Mouse (Mus musculus): ENCODE measurements around the gene Gatad2b.
"Not testable (repeated sequence)": the region's sequence is repeated elsewhere in the genome, so short reads cannot be mapped to it uniquely, and the experiment has no call there.

The Gatad2b gene

DNA sequence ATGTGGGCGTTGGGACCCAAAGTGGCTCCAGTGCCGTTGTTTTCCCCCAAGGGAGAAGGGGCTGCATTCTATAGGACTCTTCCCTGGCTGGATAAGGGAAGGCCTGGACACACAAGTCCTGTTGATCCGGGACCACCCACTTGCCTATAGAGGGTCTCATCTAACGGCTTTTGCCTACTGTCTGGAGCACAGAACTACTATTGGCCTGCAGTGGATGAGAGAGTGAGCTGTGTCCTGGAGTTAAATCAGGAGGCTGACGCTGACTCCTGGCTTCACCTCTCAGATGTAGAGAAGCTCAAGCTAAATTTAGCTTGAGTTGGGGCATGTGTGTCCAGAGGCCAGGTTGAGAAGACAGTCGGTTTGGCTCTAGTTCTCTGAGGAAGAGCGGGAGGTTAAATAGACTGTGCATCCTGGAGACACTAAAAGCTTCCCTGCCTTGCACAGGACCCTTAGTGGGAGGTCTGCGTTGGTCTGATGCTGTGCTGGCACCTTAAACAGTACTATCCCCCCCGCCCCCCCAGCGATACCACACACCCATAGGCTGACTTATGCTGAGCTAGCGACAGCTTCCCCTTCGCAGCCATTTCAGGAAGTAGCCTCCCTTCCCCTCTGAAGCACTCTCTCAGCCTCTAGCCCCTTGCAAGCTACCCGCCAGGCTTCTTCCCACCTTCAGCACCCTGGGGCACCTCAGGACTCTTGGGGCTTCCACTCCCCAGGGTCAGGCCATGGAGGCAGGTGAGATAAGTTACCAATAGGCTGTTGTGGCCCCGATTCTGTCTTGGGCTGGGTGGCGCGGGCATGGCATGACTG is 26.8 kb upstream of the Gatad2b start:
- DNase-seq (ENCODE audit: low spot score in 2 of 2) = no peak

- DNase-seq (ENCODE audit: low spot score in 2 of 2) = no peak
These were observed 25.8 kb upstream of the Gatad2b start for GRCm38 (mm10) chr3:90266901-90267775.

- no peak for DNase-seq (ENCODE audit: low spot score in 2 of 2)
These were observed 24.8 kb upstream of the Gatad2b start for GRCm38 (mm10) chr3:90268190-90268589.

- DNase-seq (ENCODE audit: low spot score in 2 of 2) = no peak
These were observed 24.0 kb upstream of the Gatad2b start for GRCm38 (mm10) chr3:90268971-90269370.

- no peak for DNase-seq (ENCODE audit: low spot score in 2 of 2)
These were observed 22.2 kb upstream of the Gatad2b start for GRCm38 (mm10) chr3:90270784-90271183.

DNA sequence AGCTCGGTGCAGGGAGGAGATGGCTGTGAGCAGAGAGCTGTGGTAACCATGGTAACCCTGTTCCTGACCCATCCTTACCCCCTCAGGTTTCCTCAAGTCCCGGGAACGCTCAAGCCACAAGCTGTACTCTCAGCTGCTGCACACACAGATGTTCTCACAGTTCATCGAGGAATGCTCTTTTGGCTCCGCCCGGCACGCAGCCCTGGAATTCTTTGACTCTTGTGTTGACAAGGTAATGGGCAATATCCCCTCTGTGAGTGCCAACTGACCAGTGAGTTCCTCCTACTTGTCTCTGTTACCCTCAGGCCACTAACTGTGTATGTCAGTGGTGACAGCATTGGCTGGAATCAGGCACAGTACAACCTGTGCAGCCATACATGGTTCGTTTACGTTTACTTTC is 20.8 kb upstream of the Gatad2b start:
- DNase-seq (ENCODE audit: low spot score in 2 of 2) = no peak

GRCm38 (mm10) chr3:90273855-90274254 is 19.1 kb upstream of the Gatad2b start:
- no peak for DNase-seq (ENCODE audit: low spot score in 2 of 2)

DNA sequence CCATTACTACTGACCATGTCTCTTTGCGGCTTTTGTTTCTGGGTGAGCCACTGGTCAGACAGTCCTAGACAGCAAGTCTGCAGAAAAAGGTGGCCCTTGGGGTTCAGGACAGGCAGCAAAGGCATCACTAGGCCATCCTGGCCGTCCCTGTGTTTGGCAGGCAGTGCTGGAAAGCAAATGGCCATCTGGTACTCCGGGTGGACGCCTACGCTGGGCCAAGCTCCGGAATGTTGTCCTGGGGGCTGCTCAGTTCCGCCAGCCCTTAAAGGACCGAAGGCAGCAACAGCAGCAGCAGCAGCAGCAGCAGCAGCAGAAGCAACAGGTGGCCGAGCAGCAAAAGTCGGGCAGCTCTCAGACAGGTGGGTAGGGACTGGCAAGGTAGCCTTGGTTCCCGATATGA is 17.7 kb upstream of the Gatad2b start:
- no peak for DNase-seq (ENCODE audit: low spot score in 2 of 2)

- DNase-seq (ENCODE audit: low spot score in 2 of 2) = no peak
These were observed 16.1 kb upstream of the Gatad2b start for GRCm38 (mm10) chr3:90276858-90277257.

DNA sequence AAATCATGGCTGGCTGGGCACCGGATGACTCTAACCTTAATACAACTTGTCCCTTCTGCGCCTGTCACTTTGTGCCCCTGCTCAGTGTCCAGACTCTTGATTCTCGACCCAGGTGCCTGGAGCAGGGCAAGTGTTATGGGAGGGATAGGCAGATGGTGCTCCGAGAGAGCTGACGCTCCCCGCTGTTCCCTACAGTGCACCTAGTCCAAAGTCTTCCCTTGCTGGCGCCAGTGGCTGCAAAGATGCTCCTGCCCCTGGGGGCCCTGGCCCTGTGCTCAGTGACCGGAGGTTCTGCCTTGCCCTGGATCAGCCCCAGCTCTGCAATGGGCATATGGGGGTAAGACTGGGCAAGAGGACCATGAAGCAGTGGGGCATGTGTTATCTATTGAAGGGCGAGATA is 15.2 kb upstream of the Gatad2b start:
- DNase-seq (ENCODE audit: low spot score in 2 of 2) = no peak

GRCm38 (mm10) chr3:90278211-90278610 is 14.8 kb upstream of the Gatad2b start:
- DNase-seq (ENCODE audit: low spot score in 2 of 2) = no peak

- no peak for DNase-seq (ENCODE audit: low spot score in 2 of 2)
These were observed 13.8 kb upstream of the Gatad2b start for GRCm38 (mm10) chr3:90279216-90279615.

DNA sequence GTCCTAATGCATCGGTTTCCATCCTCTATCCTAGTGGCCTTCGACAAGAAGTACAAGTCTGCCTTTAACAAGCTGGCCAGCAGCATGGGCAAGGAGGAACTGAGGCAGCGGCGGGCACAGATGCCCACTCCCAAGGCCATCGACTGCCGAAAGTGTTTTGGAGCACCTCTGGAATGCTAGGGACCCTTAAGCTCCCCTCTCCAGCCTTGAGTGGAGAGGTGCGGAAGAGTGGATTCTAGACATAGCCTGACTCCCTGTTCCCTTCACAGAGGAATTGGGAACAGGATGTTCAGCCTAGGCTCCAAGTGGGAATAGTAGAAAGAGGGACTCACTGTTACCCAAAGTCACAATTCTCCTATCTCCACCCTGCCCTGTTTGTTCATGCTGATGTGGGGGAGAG is 13.2 kb upstream of the Gatad2b start:
- no peak for DNase-seq (ENCODE audit: low spot score in 2 of 2)

- DNase-seq (ENCODE audit: low spot score in 2 of 2) = no peak
These were observed 12.3 kb upstream of the Gatad2b start for GRCm38 (mm10) chr3:90280708-90281107.

GRCm38 (mm10) chr3:90284150-90284549 is 8.8 kb upstream of the Gatad2b start:
- DNase-seq (ENCODE audit: low spot score in 2 of 2) = no peak

- DNase-seq (ENCODE audit: low spot score in 2 of 2) = not testable (repeated sequence)
These were observed 3.6 kb upstream of the Gatad2b start for GRCm38 (mm10) chr3:90289403-90289802.

GRCm38 (mm10) chr3:90290602-90291001 is 2.4 kb upstream of the Gatad2b start:
- no peak for DNase-seq (ENCODE audit: low spot score in 2 of 2)

DNA sequence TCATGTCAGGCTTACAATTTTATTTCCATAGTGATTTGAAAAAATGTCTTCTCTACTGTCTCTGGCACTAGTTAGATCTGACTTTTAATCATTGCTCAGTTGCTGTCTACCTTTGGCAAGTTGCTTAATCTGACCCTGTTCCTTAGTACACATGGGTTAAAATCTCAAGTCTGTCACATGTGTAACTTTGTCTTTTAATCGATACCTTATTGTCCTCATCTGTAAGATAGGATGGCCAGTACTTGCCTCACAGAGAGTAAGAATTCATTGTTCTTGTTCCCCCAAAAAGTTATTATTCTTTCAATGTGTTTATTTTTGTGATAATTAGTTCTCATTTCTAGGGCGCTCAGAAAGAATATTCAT is 1.0 kb upstream of the Gatad2b start:
- DNase-seq (ENCODE audit: low spot score in 2 of 2) = no peak

- DNase-seq (ENCODE audit: low spot score in 2 of 2) = peak in 1 of 2 experiments; percentile 42
These were observed 530 bp downstream of the Gatad2b start for GRCm38 (mm10) chr3:90293352-90294063.

GRCm38 (mm10) chr3:90294064-90294440 is 1.1 kb downstream of the Gatad2b start:
- DNase-seq (ENCODE audit: low spot score in 2 of 2) = no peak

DNA sequence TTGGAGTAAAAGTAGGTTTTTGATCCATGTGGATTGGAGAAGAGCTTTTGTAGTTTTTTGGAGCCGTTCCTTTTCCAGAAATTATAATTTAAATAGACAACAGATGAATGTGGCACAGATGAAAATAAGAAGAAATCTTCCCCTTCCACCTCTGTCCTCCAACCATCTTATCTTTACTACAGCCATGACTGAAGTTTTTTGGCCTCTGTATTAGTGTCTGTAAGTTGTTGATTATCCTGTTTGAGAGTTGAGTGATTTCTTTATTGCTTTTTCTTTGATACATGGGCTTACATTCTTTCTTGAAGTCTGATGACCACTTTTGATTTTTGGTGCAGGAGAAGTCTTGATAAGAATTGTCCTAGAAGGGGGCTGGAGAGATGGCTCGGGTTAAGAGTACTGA is 1.7 kb downstream of the Gatad2b start:
- DNase-seq (ENCODE audit: low spot score in 2 of 2) = no peak

GRCm38 (mm10) chr3:90305801-90306200 is 12.8 kb downstream of the Gatad2b start:
- peak in 1 of 2 experiments; percentile 29 for DNase-seq (ENCODE audit: low spot score in 2 of 2)

Measured in urinary bladder, adult 18-20 months (tissue).